Mouse (Mus musculus) skeletal muscle tissue, adult 2 months (tissue): ENCODE data around the gene Tex35.

ENCODE experiments used
- DNase-seq: peaks from one replicate; pipeline ENCODE4 v3.0.0-alpha.2; 2012; ENCODE audit warnings: low read depth, low spot score

Tex35 gene

GRCm38 (mm10) chr1:157081999-157082398 lies 26.5 kb downstream of the Tex35 start:
- DNase-seq, result no peak

- no peak for DNase-seq
These were observed 27.2 kb downstream of the Tex35 start for GRCm38 (mm10) chr1:157081076-157081804.

GRCm38 (mm10) chr1:157080071-157080470 lies 28.4 kb downstream of the Tex35 start:
- DNase-seq, result no peak

GRCm38 (mm10) chr1:157079384-157080025 lies 29.0 kb downstream of the Tex35 start:
- no peak for DNase-seq

- peak; percentile 49 for DNase-seq
These were observed 31.4 kb downstream of the Tex35 start for GRCm38 (mm10) chr1:157076781-157077705.

- DNase-seq, result peak; percentile 63
These were observed 32.2 kb downstream of the Tex35 start for GRCm38 (mm10) chr1:157076257-157076656.

- DNase-seq, result no peak
These were observed 33.5 kb downstream of the Tex35 start for GRCm38 (mm10) chr1:157074937-157075336.

GRCm38 (mm10) chr1:157074371-157074770 lies 34.1 kb downstream of the Tex35 start:
- DNase-seq, result no peak

GRCm38 (mm10) chr1:157073592-157073991 lies 34.9 kb downstream of the Tex35 start:
- DNase-seq, result no peak

GRCm38 (mm10) chr1:157069181-157069828 lies 39.2 kb downstream of the Tex35 start:
- DNase-seq, result no peak

- no peak for DNase-seq
These were observed 40.2 kb downstream of the Tex35 start for GRCm38 (mm10) chr1:157068316-157068715.

GRCm38 (mm10) chr1:157065819-157066730 lies 42.4 kb downstream of the Tex35 start:
- DNase-seq, result no peak

- no peak for DNase-seq
These were observed 45.0 kb downstream of the Tex35 start for GRCm38 (mm10) chr1:157063318-157064115.

- no peak for DNase-seq
These were observed 46.0 kb downstream of the Tex35 start for GRCm38 (mm10) chr1:157062445-157062825.

- no peak for DNase-seq
These were observed 46.6 kb downstream of the Tex35 start for GRCm38 (mm10) chr1:157061800-157062444.

- DNase-seq, result no peak
These were observed 47.3 kb downstream of the Tex35 start for GRCm38 (mm10) chr1:157061170-157061569.

GRCm38 (mm10) chr1:157060441-157061135 lies 47.9 kb downstream of the Tex35 start:
- no peak for DNase-seq

- no peak for DNase-seq
These were observed 52.6 kb downstream of the Tex35 start for GRCm38 (mm10) chr1:157055901-157056300.
